Mouse (Mus musculus) hindbrain, postnatal 0 days (tissue): Measurements from ENCODE around the gene Fkbp1b. TPM values are rescaled to one million over a fixed set of nuclear protein-coding genes. Genes with fewer than 3 reads are reported as not detected.

Source experiments
- ATAC-seq: fragments of 200-750 bp; cut with Nextera tagmentation; 2 replicates; pipeline ENCODE4 v1.8.0; 2017; ENCODE audit warnings: mild to moderate bottlenecking, moderate TSS enrichment, moderate library complexity
- DNase-seq: peaks from one replicate; pipeline ENCODE4 v3.0.0-alpha.2; 2015; ENCODE audit warnings: low spot score
- H3K27ac ChIP-seq: fragments of 300-500 bp; sonication (generic); 2 replicates; pipeline ENCODE4 v1.5.1; 2014; ENCODE audit warnings: mild to moderate bottlenecking
- H3K27me3 ChIP-seq: fragments of 300-500 bp; sonication (generic); 2 replicates; pipeline ENCODE4 v1.6.1; 2014; ENCODE audit warnings: low read length, mixed read lengths; ENCODE audit not compliant: insufficient read depth
- H3K36me3 ChIP-seq: fragments of 300-500 bp; sonication (generic); 2 replicates; pipeline ENCODE4 v1.6.1; 2014; ENCODE audit warnings: low read length, mixed read lengths; ENCODE audit not compliant: insufficient read depth
- H3K4me1 ChIP-seq: fragments of 300-500 bp; sonication (generic); 2 replicates; pipeline ENCODE4 v1.6.1; 2014; ENCODE audit warnings: antibody characterized with exemption, low read length, mixed read lengths; ENCODE audit not compliant: insufficient read depth
- H3K4me2 ChIP-seq: fragments of 300-500 bp; sonication (generic); 2 replicates; pipeline ENCODE4 v1.6.1; 2014; ENCODE audit warnings: low read depth, mild to moderate bottlenecking, low read length, moderate library complexity, mixed read lengths
- H3K4me3 ChIP-seq: fragments of 300-500 bp; sonication (generic); 2 replicates; pipeline ENCODE4 v1.5.1; 2014; ENCODE audit warnings: low read length
- H3K9ac ChIP-seq: fragments of 300-500 bp; sonication (generic); replicated peaks from 2 replicates; pipeline ENCODE4 v1.6.1; 2014; ENCODE audit warnings: mild to moderate bottlenecking, low read length, moderate library complexity, mixed read lengths
- H3K9me3 ChIP-seq: fragments of 300-500 bp; sonication (generic); 2 replicates; pipeline ENCODE4 v1.6.1; 2016; ENCODE audit warnings: low read length, mixed read lengths
- CTCF ChIP-seq: IDR thresholded peaks from 2 replicates; pipeline ENCODE4 v1.5.1; 2016; ENCODE audit warnings: antibody characterized with exemption, control low read depth, low read depth
- WGBS: fragments of 180-500 bp; shearing (Covaris S2); extraction: QIAGEN DNeasy Blood & Tissue Kit; methylation state at CpG from one replicate; pipeline ENCODE4 v1.1.7; 2014; 5-methylcytosine and 5-hydroxymethylcytosine counted together
- polyA plus RNA-seq: library from polyadenylated mRNA; unstranded; fragments of >200 nt; fragmentation: Nextera tagmentation; extraction: Ambion mirVana; gene quantifications from 2 replicates; pipeline ENCODE4 v1.2.1, GENCODE M21; 2015
- total RNA-seq: library from RNA; depleted of rRNA; stranded (reverse); fragments of >200 nt; gene quantifications from 2 replicates; pipeline ENCODE4 v1.2.3, GENCODE M21; 2014

Gene Fkbp1b
- total and polyA plus RNA-seq, 2 experiments from 2014 or later: 77.4 to 103 TPM

- WGBS: 92% methylated on average over 5 of the region's 5 CpGs
- DNase-seq (no peak), ATAC-seq (no peak)
- Histone ChIP-seq H3K4me3 (no peak overlapping the region), H3K4me1 (peaks cover 11% of the 10 kb centered on the region), H3K9me3 (no peaks in the 10 kb centered on the region), H3K9ac (no peak overlapping the region), H3K36me3 (no peaks in the 10 kb centered on the region), H3K27me3 (no peaks in the 10 kb centered on the region), H3K27ac (no peak overlapping the region), H3K4me2 (no peak overlapping the region)
- TF ChIP-seq CTCF: no peak
Measured at GRCm38 (mm10) chr12:4871260-4871659, 29.9 kb upstream of the Fkbp1b start.

- Histone ChIP-seq H3K27ac (no peak overlapping the region), H3K4me2 (no peak overlapping the region), H3K4me3 (no peak overlapping the region), H3K27me3 (no peaks in the 10 kb centered on the region), H3K4me1 (peaks cover 5% of the 10 kb centered on the region), H3K9ac (no peak overlapping the region), H3K36me3 (no peaks in the 10 kb centered on the region), H3K9me3 (no peaks in the 10 kb centered on the region)
- DNase-seq (no peak), ATAC-seq (no peak)
- WGBS: 82% methylated on average over 8 of the region's 8 CpGs
- TF ChIP-seq CTCF: no peak
Measured at GRCm38 (mm10) chr12:4868924-4869323, 27.5 kb upstream of the Fkbp1b start.

- Histone ChIP-seq H3K9ac (no peak overlapping the region), H3K27ac (no peak overlapping the region), H3K27me3 (no peaks in the 10 kb centered on the region), H3K4me1 (no peaks in the 10 kb centered on the region), H3K36me3 (no peaks in the 10 kb centered on the region), H3K9me3 (0 out of 2 replicates have a peak, but pooled peaks cover 3% of the 10 kb centered on the region), H3K4me2 (no peak overlapping the region), H3K4me3 (no peak overlapping the region)
- TF ChIP-seq CTCF: no peak
- WGBS: 73% methylated on average over 4 of the region's 4 CpGs
- DNase-seq (no peak), ATAC-seq (no peak)
Measured at GRCm38 (mm10) chr12:4864338-4864690, 22.9 kb upstream of the Fkbp1b start.

GRCm38 (mm10) chr12:4863654-4864337 lies 22.4 kb upstream of the Fkbp1b start:
- Histone ChIP-seq H3K4me1 (no peaks in the 10 kb centered on the region), H3K4me3 (no peak overlapping the region), H3K4me2 (no peak overlapping the region), H3K9me3 (0 out of 2 replicates have a peak, but pooled peaks cover 3% of the 10 kb centered on the region), H3K9ac (no peak overlapping the region), H3K27ac (no peak overlapping the region), H3K27me3 (no peaks in the 10 kb centered on the region), H3K36me3 (no peaks in the 10 kb centered on the region)
- ATAC-seq (no peak), DNase-seq (peak; percentile 37)
- TF ChIP-seq CTCF: no peak
- WGBS: 67% methylated on average over 4 of the region's 4 CpGs

GRCm38 (mm10) chr12:4862672-4863071 lies 21.3 kb upstream of the Fkbp1b start:
- Histone ChIP-seq H3K27ac (no peak overlapping the region), H3K9me3 (0 out of 2 replicates have a peak, but pooled peaks cover 3% of the 10 kb centered on the region), H3K36me3 (no peaks in the 10 kb centered on the region), H3K4me2 (no peak overlapping the region), H3K4me3 (no peak overlapping the region), H3K4me1 (no peaks in the 10 kb centered on the region), H3K9ac (no peak overlapping the region), H3K27me3 (no peaks in the 10 kb centered on the region)
- DNase-seq: no peak
- 92% methylated on average over 4 of the region's 4 CpGs for WGBS
- ATAC-seq: no peak
- peak; percentile 39 for TF ChIP-seq CTCF

- Histone ChIP-seq H3K4me2 (no peak overlapping the region), H3K27me3 (no peaks in the 10 kb centered on the region), H3K4me1 (no peaks in the 10 kb centered on the region), H3K27ac (no peak overlapping the region), H3K36me3 (0 out of 2 replicates have a peak, but pooled peaks cover 3% of the 10 kb centered on the region), H3K9me3 (0 out of 2 replicates have a peak, but pooled peaks cover 3% of the 10 kb centered on the region), H3K4me3 (no peak overlapping the region), H3K9ac (no peak overlapping the region)
- 43% methylated on average over 11 of the region's 11 CpGs for WGBS
- DNase-seq (no peak), ATAC-seq (peak; percentile 68)
- TF ChIP-seq CTCF: no peak
Measured at GRCm38 (mm10) chr12:4859241-4859914, 18.0 kb upstream of the Fkbp1b start.

- 91% methylated on average over 2 of the region's 2 CpGs for WGBS
- H3K36me3 ChIP-seq: 0 out of 2 replicates have a peak, but pooled peaks cover 3% of the 10 kb centered on the region
- H3K27ac ChIP-seq: no peak overlapping the region
- H3K27me3 ChIP-seq: no peaks in the 10 kb centered on the region
- DNase-seq: no peak
- ATAC-seq: no peak
- H3K9ac ChIP-seq: no peak overlapping the region
- no peak overlapping the region for H3K4me2 ChIP-seq
- H3K4me3 ChIP-seq: no peak overlapping the region
- no peak for TF ChIP-seq CTCF
- H3K4me1 ChIP-seq: no peaks in the 10 kb centered on the region
- H3K9me3 ChIP-seq: no peaks in the 10 kb centered on the region
Measured at GRCm38 (mm10) chr12:4856834-4857233, 15.4 kb upstream of the Fkbp1b start.
